Mouse (Mus musculus): ENCODE data around the gene Kdm5c. TPM values are rescaled to one million over a fixed set of nuclear protein-coding genes. Genes with fewer than 3 reads are reported as not detected.
"Not testable (repeated sequence)": the region's sequence is repeated elsewhere in the genome, so short reads cannot be mapped to it uniquely, and the experiment has no call there.

Kdm5c gene
- polyA plus RNA-seq, 1 experiment from 2014 or later, result 31.9 TPM

- no peak overlapping the region for H3K4me3 ChIP-seq (ENCODE audit: low read depth, low read length)
- H3K9me3 ChIP-seq (ENCODE audit: control insufficient read depth, low read length), result no peaks in the 10 kb centered on the region
- no peaks in the 10 kb centered on the region for H3K27me3 ChIP-seq (replicated peaks; ENCODE audit: control insufficient read depth, insufficient read depth, low read length)
- WGBS, result 91% methylated on average over 2 of the region's 2 CpGs
- no peak overlapping the region for H3K4me2 ChIP-seq (ENCODE audit: low read length)
- no peaks in the 10 kb centered on the region for H3K4me1 ChIP-seq (replicated peaks; ENCODE audit: control insufficient read depth, insufficient read depth, low read length)
- no peak for DNase-seq (ENCODE audit: low spot score)
- H3K27ac ChIP-seq (ENCODE audit: low read depth), result no peak overlapping the region
- ATAC-seq (replicated peaks; ENCODE audit: low FRiP score, low TSS enrichment, low read depth), result no peak
- H3K36me3 ChIP-seq (ENCODE audit: control insufficient read depth, insufficient read depth, low read length), result peaks cover 92% of the 10 kb centered on the region
- no peak overlapping the region for H3K9ac ChIP-seq (ENCODE audit: low read length)
Measured at GRCm38 (mm10) chrX:152244492-152245189, 11.8 kb downstream of the Kdm5c start.

GRCm38 (mm10) chrX:152271189-152271588 lies 38.4 kb downstream of the Kdm5c start:
- ATAC-seq (replicated peaks; ENCODE audit: low FRiP score, low TSS enrichment, low read depth) (no peak), DNase-seq (ENCODE audit: low spot score) (no peak)
- H3K27me3 ChIP-seq (replicated peaks; ENCODE audit: control insufficient read depth, insufficient read depth, low read length), result no peaks in the 10 kb centered on the region
- no peak overlapping the region for H3K27ac ChIP-seq (ENCODE audit: low read depth)
- peaks cover 90% of the 10 kb centered on the region for H3K36me3 ChIP-seq (ENCODE audit: control insufficient read depth, insufficient read depth, low read length)
- no peaks in the 10 kb centered on the region for H3K9me3 ChIP-seq (ENCODE audit: control insufficient read depth, low read length)
- no peak overlapping the region for H3K4me2 ChIP-seq (ENCODE audit: low read length)
- H3K4me1 ChIP-seq (replicated peaks; ENCODE audit: control insufficient read depth, insufficient read depth, low read length), result no peaks in the 10 kb centered on the region
- H3K9ac ChIP-seq (ENCODE audit: low read length), result no peak overlapping the region
- H3K4me3 ChIP-seq (ENCODE audit: low read depth, low read length), result no peak overlapping the region
- WGBS, result 92% methylated on average over 11 of the region's 11 CpGs

- Histone ChIP-seq H3K4me2 (ENCODE audit: low read length) (no peak overlapping the region), H3K36me3 (ENCODE audit: control insufficient read depth, insufficient read depth, low read length) (peaks cover 13% of the 10 kb centered on the region), H3K9ac (ENCODE audit: low read length) (no peak overlapping the region), H3K27me3 (replicated peaks; ENCODE audit: control insufficient read depth, insufficient read depth, low read length) (no peaks in the 10 kb centered on the region), H3K27ac (ENCODE audit: low read depth) (no peak overlapping the region), H3K4me3 (ENCODE audit: low read depth, low read length) (no peak overlapping the region), H3K9me3 (ENCODE audit: control insufficient read depth, low read length) (no peaks in the 10 kb centered on the region), H3K4me1 (replicated peaks; ENCODE audit: control insufficient read depth, insufficient read depth, low read length) (no peaks in the 10 kb centered on the region)
- WGBS, result 93% methylated on average over 6 of the region's 6 CpGs
- ATAC-seq (replicated peaks; ENCODE audit: low FRiP score, low TSS enrichment, low read depth), result no peak
- no peak for DNase-seq (ENCODE audit: low spot score)
Measured at GRCm38 (mm10) chrX:152279384-152279783, 46.6 kb downstream of the Kdm5c start.

DNA sequence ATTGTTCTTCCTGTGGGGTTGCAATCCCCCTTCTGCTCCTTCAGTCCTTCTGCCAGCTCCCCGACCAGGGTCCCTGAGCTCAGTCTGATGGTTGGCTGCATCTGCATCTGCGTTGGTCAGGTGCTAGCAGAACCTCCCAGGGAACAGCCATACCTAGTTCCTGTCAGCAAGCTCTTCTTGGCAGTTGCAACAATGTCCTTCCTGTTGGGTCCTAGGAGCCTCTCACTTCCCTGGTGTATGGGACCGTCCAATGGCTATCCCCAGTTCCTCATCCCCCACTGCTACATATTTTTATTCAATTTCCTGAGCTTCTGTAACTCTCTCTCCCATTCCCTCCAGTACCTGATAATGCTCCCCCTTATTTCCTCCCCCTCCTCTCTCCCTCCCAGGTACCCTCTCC lies 51.9 kb downstream of the Kdm5c start:
- H3K9me3 ChIP-seq (ENCODE audit: control insufficient read depth, low read length), result no peaks in the 10 kb centered on the region
- no peaks in the 10 kb centered on the region for H3K36me3 ChIP-seq (ENCODE audit: control insufficient read depth, insufficient read depth, low read length)
- H3K4me2 ChIP-seq (ENCODE audit: low read length), result no peak overlapping the region
- ATAC-seq (replicated peaks; ENCODE audit: low FRiP score, low TSS enrichment, low read depth) (no peak), DNase-seq (ENCODE audit: low spot score) (no peak)
- H3K9ac ChIP-seq (ENCODE audit: low read length), result no peak overlapping the region
- H3K4me3 ChIP-seq (ENCODE audit: low read depth, low read length), result no peak overlapping the region
- H3K27ac ChIP-seq (ENCODE audit: low read depth), result no peak overlapping the region
- H3K4me1 ChIP-seq (replicated peaks; ENCODE audit: control insufficient read depth, insufficient read depth, low read length), result no peaks in the 10 kb centered on the region
- no peaks in the 10 kb centered on the region for H3K27me3 ChIP-seq (replicated peaks; ENCODE audit: control insufficient read depth, insufficient read depth, low read length)
- 71% methylated on average over 3 of the region's 3 CpGs for WGBS

DNA sequence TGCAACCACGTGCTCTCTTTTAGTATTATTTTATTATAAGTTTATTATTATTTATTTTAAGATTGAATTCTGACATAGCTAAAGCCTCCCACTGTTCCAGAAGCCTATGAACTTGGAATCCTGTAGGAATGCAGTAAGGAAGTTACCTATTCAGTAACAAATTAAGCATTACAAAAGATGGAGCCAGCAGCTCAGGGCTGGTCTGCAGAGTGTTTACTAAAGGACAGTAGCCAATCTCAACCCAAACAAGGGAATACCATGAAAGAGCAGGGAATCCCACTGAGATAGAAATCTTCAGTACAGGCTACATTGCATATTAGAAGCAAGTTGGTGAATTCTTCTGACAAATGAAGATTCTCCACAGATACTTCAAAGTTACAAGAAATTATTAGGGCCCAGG lies 54.2 kb downstream of the Kdm5c start:
- not testable (repeated sequence) for H3K27ac ChIP-seq (ENCODE audit: low read depth); ATAC-seq (replicated peaks; ENCODE audit: low FRiP score, low TSS enrichment, low read depth); H3K4me1 ChIP-seq (replicated peaks; ENCODE audit: control insufficient read depth, insufficient read depth, low read length); H3K4me2 ChIP-seq (ENCODE audit: low read length); H3K9me3 ChIP-seq (ENCODE audit: control insufficient read depth, low read length); H3K4me3 ChIP-seq (ENCODE audit: low read depth, low read length); H3K27me3 ChIP-seq (replicated peaks; ENCODE audit: control insufficient read depth, insufficient read depth, low read length); DNase-seq (ENCODE audit: low spot score); H3K9ac ChIP-seq (ENCODE audit: low read length); H3K36me3 ChIP-seq (ENCODE audit: control insufficient read depth, insufficient read depth, low read length)
- 57% methylated on average over 1 of the region's 1 CpGs for WGBS

- ATAC-seq (replicated peaks; ENCODE audit: low FRiP score, low TSS enrichment, low read depth), result no peak
- Histone ChIP-seq H3K9me3 (ENCODE audit: control insufficient read depth, low read length) (no peaks in the 10 kb centered on the region), H3K9ac (ENCODE audit: low read length) (no peak overlapping the region), H3K27ac (ENCODE audit: low read depth) (no peak overlapping the region), H3K4me1 (replicated peaks; ENCODE audit: control insufficient read depth, insufficient read depth, low read length) (no peaks in the 10 kb centered on the region), H3K36me3 (ENCODE audit: control insufficient read depth, insufficient read depth, low read length) (no peaks in the 10 kb centered on the region), H3K4me3 (ENCODE audit: low read depth, low read length) (no peak overlapping the region), H3K4me2 (ENCODE audit: low read length) (no peak overlapping the region), H3K27me3 (replicated peaks; ENCODE audit: control insufficient read depth, insufficient read depth, low read length) (0 out of 2 replicates have a peak, but pooled peaks cover 4% of the 10 kb centered on the region)
- no peak for DNase-seq (ENCODE audit: low spot score)
- WGBS, result 82% methylated on average over 2 of the region's 2 CpGs
Measured at GRCm38 (mm10) chrX:152306224-152306623, 73.4 kb downstream of the Kdm5c start.

DNA sequence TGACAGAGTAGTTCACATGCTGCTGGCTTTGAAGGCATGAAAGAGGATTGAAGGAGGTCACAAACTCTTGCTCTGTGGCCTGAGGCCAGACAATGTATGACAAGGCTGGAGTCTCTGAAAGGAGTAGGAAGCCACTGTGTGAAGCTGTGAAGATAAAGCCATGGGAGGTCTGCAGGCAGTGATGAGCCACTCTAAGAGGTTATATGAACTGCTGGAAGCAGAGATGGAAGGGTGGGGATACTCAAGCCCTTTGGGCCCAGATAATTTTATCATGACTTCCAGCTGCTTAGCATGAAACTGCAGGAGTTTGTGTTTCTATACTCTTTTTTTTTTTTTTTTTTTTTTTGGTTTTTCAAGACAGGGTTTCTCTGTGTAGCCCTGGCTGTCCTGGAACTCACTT lies 74.6 kb downstream of the Kdm5c start:
- H3K27ac ChIP-seq (ENCODE audit: low read depth), result no peak overlapping the region
- 0 out of 2 replicates have a peak, but pooled peaks cover 4% of the 10 kb centered on the region for H3K27me3 ChIP-seq (replicated peaks; ENCODE audit: control insufficient read depth, insufficient read depth, low read length)
- no peak overlapping the region for H3K4me3 ChIP-seq (ENCODE audit: low read depth, low read length)
- ATAC-seq (replicated peaks; ENCODE audit: low FRiP score, low TSS enrichment, low read depth) (no peak), DNase-seq (ENCODE audit: low spot score) (no peak)
- H3K9me3 ChIP-seq (ENCODE audit: control insufficient read depth, low read length), result no peaks in the 10 kb centered on the region
- H3K9ac ChIP-seq (ENCODE audit: low read length), result no peak overlapping the region
- no peaks in the 10 kb centered on the region for H3K36me3 ChIP-seq (ENCODE audit: control insufficient read depth, insufficient read depth, low read length)
- H3K4me1 ChIP-seq (replicated peaks; ENCODE audit: control insufficient read depth, insufficient read depth, low read length), result no peaks in the 10 kb centered on the region
- H3K4me2 ChIP-seq (ENCODE audit: low read length), result no peak overlapping the region

- Histone ChIP-seq H3K9ac (ENCODE audit: low read length) (no peak overlapping the region), H3K27me3 (replicated peaks; ENCODE audit: control insufficient read depth, insufficient read depth, low read length) (0 out of 2 replicates have a peak, but pooled peaks cover 4% of the 10 kb centered on the region), H3K4me1 (replicated peaks; ENCODE audit: control insufficient read depth, insufficient read depth, low read length) (no peaks in the 10 kb centered on the region), H3K4me3 (ENCODE audit: low read depth, low read length) (no peak overlapping the region), H3K4me2 (ENCODE audit: low read length) (no peak overlapping the region), H3K36me3 (ENCODE audit: control insufficient read depth, insufficient read depth, low read length) (no peaks in the 10 kb centered on the region), H3K9me3 (ENCODE audit: control insufficient read depth, low read length) (no peaks in the 10 kb centered on the region), H3K27ac (ENCODE audit: low read depth) (no peak overlapping the region)
- DNase-seq (ENCODE audit: low spot score) (no peak), ATAC-seq (replicated peaks; ENCODE audit: low FRiP score, low TSS enrichment, low read depth) (no peak)
- 61% methylated on average over 2 of the region's 2 CpGs for WGBS
Measured at GRCm38 (mm10) chrX:152307942-152308341, 75.1 kb downstream of the Kdm5c start.

DNA sequence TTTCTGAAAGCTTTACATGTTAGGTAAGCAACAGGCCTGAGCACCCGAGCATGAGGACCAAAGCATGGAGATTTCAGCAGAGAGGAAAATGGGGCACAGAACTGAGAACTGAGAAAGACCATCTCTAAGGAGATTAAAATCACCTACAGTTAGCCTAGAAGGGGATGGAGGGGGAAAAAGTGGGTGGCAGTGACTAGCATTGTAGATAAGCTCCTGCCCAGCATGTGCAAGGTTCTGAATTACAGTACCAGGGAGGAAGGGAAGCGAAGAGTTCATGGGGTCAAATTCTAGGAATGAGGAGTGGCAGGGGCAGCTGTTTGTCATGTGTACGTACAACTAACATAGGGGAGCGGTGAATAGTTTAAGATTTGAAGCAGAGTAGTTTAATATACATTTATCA lies 87.7 kb downstream of the Kdm5c start:
- WGBS, result 67% methylated on average over 4 of the region's 4 CpGs
- Histone ChIP-seq H3K4me1 (replicated peaks; ENCODE audit: control insufficient read depth, insufficient read depth, low read length) (no peaks in the 10 kb centered on the region), H3K9me3 (ENCODE audit: control insufficient read depth, low read length) (no peaks in the 10 kb centered on the region), H3K36me3 (ENCODE audit: control insufficient read depth, insufficient read depth, low read length) (no peaks in the 10 kb centered on the region), H3K4me2 (ENCODE audit: low read length) (no peak overlapping the region), H3K9ac (ENCODE audit: low read length) (no peak overlapping the region), H3K27ac (ENCODE audit: low read depth) (no peak overlapping the region), H3K4me3 (ENCODE audit: low read depth, low read length) (no peak overlapping the region), H3K27me3 (replicated peaks; ENCODE audit: control insufficient read depth, insufficient read depth, low read length) (0 out of 2 replicates have a peak, but pooled peaks cover 4% of the 10 kb centered on the region)
- ATAC-seq (replicated peaks; ENCODE audit: low FRiP score, low TSS enrichment, low read depth) (no peak), DNase-seq (ENCODE audit: low spot score) (no peak)
